Mouse (Mus musculus): ENCODE measurements around the gene Tuft1. TPM values are rescaled to one million over a fixed set of nuclear protein-coding genes. Genes with fewer than 3 reads are reported as not detected.
"Not testable (repeated sequence)": the region's sequence is repeated elsewhere in the genome, so short reads cannot be mapped to it uniquely, and the experiment has no call there.

Gene Tuft1
- total RNA-seq, 2 experiments from 2014 or later = 10.5 to 11.6 TPM

DNA sequence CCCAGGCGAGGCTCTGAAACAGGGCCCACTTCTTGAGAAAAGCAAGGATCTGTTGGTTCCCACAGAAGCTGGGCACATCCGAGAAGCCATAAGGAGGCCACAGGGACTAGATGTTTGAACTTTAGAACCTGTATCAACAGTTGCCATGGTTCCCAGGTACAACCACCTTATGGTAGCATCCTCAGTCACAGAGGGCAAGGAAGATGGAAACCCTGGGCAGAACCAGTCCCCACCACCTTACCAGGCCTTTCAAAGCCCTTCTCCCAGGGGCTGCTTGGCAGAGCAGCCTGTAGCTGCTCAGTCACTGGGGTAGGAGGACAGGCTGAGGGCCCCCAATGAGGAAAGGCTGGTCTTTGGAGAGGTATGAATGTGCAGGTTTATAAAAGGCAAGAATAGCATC lies 2.2 kb upstream of the Tuft1 start:
- DNase-seq = not testable (repeated sequence)

DNA sequence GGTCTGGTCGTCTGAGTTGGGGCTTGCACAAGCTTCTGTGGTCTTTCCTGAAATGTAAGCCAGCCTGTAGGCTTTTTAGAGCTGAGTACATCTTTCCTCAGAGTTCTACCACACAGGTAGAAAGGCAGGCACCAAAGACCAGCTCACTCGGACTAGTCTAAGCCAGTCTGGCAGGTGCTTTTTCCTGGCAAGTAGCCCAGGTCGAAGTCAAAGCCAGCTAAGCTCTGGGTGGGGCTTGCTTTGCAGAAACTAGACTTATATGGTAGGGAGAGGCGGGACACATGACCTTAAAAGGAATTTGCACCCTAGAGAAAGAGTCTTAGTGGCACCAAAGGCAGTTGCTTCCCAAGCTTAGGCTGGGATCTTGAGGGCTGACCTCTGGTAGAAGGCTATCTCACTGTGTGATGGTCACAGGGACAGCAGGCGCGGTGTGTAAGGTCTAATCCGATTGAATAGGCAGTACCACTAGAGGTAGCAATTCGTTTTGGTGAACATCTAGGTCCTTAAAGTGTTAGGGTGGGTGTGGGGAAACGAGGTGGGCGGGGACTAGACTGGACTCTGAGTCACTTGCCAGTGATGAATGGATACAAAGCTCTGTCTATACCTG lies 573 bp upstream of the Tuft1 start:
- DNase-seq = peak in 1 of 2 experiments; percentile 4

DNA sequence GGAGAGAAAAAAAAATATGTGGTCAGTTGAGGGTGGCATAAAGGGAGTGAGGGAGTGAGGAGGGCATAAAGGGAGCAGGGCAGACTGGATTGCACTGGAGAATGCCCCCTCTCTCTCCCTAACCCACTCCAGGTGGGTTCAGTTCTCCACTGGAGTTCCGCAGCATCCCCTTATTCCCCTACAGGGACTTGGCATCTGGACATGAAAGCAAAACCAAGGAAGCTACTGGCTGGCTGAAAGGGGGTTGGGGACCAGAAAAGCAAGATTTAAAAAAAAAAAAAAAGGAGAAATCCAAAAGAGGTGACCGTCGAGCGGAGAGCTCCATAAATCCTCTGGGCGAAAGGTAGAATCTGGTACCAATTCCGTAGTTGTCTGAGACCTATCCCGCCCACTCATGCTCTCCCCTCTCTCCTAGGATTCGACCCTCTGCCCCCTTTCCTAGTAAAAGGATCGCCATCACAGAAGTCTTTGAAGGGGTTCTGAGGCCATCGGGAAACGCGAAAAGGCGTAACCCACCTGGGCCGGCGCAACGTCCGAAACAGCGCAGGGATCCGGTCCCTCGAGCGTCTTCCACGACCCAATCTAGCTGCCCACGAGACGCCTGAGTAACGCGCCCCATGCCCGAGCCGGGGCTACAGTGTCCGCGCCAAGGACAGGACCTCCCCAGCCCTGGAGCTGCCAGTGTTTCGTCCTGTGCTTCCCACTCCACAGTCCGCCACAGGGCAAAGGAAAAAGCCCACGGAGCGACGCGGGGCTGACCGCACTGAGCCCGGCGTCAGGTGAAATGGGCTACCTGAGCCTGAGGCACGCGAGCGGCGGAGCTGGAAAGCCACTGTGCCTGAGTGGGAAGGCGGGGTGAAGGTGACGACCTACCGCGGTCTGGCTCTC lies 576 bp downstream of the Tuft1 start:
- not testable (repeated sequence) for DNase-seq

DNA sequence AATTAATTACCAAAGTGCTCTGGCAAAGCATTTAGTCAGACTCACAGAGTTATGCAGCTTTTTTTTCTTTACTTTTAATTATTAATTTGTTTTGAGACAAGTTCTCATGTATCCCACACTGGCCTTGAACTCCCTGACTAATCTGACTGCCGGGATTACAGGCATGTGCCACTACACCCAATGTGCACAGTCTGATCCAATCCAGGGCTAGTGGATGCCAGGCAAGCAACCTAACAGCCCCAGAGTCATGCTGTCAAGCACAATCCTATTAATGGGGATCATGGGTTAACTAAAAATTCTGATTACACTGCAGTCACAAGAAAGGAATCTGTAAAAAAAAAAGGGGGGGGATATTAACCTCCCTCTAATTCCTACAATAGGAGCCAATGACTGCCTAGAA lies 4.7 kb downstream of the Tuft1 start:
- peak; percentile 13 to 33 for DNase-seq

DNA sequence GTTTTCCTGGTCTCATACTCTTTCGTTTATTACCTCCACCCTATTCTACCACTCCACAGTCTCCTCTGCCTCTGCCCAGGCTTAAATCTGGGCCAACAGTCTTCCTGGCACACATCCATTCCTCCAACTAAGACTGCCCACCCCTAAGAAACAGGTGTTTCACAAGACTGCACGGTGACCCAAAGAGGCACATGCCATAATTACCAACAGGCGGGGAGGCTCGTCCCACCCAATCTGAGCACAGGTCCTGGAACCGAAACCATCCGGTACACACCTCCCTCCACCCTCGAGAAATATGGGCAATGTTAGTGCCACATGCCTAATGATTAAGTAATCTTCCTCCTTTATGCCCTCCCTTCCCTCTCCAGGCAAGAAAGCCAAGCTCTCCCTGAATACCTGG lies 8.3 kb downstream of the Tuft1 start:
- no peak for DNase-seq

DNA sequence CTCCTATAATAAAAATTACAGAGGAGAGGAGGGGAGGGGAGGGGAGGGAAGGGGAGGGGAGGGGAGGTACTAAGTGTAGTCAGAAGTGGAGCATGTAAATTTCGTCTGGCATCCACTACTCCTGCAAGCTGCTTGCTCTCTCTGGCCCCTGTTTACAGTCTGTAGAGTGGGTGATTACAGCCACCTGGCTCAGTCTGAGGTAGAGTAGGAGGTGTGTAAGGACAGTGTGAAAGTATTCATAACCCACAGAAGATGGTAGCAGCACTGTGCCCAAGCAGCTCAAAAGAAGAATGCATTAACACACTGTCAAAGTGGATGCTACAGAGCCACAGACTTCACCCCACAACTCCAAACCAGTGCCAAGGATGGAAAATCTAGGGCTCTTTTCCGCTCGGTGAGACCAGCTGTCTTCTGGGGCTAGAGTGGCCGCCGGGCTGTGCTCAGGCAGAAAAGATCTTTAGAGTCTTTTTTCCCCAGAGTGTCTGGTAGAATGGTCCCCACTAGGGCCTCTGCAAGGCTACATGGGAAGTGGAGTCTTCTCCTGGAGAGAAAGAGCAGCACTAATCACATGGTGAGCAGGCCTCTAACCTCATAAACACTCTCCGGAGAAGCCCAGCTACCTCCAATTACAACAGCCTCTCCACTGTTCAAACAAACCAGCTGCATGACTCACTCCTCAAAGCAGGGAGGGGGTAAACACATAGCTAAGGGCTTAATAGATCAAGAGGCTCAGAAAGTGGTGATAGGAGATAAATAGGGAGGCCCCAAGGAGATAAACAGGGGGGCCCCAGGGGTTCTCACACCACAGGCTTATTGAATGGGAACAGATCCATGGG lies 9.7 kb downstream of the Tuft1 start:
- DNase-seq = peak; percentile 38 to 54

DNA sequence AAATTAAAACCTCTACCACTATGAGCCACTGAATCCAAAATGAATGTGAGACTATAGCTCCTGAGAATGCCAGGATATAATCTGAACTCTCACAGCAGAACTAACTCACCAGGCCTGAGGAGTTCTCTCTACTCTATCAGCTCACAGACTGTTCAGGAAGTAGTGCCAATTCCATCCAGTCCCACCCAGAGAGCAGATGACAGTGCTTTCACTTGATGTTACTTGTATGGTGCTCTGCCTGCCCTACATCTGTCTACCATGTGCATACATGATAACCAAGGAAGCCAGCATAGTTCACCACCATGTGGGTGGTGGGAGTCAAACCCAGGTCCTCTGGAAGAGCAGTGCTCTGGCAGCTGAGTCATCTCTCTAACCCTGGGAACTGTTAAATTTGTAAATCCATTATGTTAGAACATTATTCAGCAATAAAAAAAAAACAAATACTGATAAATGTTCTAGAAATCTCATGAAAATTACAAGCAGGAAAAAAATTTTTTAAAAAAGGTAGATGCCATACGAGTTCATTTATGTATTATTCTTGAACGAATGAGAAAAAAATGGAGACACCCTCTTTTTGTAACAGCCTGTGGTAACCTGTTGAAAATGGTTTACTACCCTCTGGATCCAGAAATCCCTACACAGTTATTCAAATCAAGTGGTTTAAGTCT lies 16.0 kb downstream of the Tuft1 start, which contains the start of gene Gm10972:
Gene Gm10972 (plus strand): TSS at position 618 of the 668 bp plus-strand sequence.
- not testable (repeated sequence) for DNase-seq

DNA sequence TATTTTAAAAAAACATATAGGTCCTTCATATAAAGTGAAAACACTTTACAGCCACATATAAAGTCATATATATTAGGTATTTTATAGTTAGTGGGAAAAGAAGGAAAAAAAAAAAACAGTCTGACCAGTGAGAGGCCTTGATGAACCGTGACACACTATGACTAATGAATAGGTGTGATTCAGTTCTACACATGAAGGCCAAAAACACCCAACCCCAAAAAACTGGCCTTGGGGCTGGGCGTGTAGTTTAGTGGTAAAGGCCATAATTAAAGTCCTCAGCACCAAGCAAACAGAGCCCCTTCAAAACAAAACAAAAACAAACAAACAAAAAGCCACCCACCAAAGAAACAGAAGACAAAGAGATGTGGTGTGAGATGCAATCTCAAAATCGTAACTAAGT lies 28.8 kb downstream of the Tuft1 start:
- DNase-seq = peak; percentile 49 to 53

DNA sequence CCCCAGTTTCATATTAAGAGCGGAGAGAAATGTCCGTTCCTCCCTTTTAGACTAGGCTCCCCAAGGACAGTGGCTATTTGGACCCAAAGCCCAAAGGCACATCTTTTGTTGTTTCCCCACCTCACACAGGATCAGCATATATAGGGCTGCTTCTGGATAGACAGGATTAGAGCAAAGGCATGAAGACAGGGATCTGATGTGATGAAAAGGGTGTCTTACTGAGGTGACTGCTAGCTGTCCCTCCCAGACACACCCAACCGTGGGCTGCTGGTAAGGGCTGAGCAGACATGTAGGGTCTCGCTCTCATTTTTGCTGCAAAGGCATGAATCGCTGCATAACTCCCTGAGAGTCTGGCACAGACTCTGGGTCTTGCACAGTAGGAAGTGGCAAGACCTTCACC lies 30.0 kb downstream of the Tuft1 start:
- DNase-seq = no peak

DNA sequence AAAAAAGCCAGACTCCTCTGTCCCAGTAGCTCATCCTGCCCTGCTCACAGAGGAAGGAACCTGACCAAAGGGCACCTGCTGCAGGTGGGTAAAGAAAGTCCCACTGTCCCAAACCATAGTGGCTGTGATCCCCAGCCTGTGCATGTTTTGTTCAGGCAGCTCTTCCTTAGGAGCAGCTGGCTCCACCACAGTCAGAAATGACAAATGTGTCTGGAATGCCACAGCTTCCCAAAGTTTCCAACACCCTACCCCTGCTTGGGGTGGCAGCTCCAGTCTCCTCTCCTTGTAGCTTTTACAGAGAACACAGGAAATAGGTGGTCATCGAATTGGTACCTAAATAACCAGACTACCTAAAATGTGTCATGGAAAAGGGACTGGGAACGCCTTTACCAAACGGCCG lies 34.4 kb downstream of the Tuft1 start:
- DNase-seq = no peak

DNA sequence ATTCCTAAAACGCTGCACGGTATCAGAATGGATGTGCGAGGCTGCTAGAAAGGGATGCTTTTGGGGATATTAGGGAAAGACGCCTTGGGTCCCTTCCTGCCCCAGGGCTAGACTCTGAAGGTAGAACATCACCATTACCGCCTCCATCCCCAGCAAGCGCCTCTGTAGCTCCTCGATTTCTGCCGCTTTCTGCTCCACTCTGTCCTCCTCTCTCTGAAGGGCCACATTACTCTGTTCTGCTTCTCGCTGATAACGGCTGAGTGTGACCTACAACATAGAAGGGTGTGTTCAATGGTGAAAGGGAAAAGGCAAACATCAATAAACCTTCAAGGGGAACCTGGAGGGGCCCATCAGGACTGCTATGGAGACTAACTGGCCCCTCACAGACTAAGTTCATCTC lies 36.1 kb downstream of the Tuft1 start:
- no peak for DNase-seq

DNA sequence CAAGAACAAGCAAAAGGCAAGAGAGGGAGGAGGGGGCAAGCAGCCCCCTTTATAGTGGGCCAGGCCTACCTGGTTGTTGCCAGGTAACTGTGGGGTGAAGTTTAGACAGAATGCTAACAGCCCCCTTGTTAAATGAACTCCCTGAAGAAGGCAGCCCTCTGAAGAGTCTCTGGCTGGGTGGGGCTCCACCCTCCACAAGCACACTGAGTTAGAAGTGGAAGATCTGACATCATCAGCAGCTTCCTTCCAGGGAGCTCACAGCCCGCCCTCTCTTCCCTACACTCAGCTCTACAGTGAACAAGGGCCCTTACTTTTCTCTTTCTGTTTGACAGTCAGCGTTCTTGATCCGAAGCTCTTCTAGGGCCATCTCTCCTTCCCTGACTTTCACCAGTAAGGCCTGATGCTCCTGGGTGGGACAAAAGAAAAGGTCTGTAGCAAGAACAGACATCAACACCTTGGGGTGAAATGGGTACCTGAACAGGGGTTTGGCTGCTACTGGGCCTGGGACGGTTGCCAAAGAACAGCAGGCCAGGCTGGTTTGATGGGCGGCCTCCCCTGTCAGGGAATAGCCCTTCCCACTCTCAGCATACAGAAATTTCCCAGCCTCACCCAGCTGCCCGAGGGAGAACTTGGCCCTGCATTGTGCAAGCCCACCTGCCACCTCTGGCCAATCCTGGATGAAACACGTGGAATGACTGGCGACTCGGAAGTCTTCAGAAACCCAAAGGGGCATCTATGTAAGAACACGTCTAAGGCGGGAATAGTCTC lies 36.7 kb downstream of the Tuft1 start:
- no peak for DNase-seq

DNA sequence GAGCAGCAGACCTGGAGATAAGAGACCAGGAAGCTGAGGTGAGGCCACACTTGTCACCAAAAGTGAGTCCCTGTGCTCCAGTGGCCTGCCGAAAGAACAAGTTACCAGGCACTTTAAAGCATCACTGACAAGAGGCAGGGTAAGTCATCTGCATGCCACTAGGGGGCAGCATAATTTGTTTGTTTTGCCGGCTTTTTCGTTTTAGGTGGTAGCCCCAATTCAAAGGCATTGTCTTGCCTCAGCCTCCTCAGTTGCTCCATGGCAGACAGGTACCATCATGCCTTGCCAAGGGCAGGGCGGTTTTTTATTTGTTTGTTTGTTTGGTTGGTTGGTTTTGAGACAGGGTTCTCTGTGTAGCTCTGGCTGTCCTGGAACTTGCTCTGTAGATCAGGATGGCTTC lies 42.0 kb downstream of the Tuft1 start:
- DNase-seq = peak; percentile 46 to 60

DNA sequence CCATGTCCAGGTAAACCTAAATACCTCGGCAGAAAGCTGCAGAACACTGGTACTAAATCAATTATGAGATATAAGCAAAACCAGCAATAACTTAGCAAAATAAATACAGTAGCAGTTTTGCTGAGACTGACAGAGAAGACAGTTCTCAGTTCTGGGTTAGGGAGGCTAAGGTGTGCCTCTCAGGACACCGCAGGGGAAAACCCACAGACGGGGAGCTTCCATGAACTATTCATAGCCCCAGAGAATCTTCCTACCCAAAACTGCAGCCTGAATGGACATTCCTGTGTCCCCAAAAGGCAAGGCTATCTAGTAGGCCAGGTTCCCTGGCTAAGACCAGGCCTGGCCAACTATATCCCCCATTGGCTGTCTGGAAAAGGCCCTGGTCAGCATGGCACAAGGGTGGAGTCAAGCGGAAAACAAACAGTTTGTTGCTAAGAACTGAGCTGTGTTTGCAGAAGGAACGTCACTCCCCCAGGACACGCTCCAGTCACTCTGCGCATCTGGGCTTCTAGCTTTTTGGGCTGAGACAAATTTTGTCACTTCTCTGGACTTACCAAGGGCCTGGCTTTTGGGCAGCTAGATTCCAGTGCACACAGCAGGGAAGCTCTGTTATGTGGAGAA lies 45.3 kb downstream of the Tuft1 start:
- DNase-seq = no peak

DNA sequence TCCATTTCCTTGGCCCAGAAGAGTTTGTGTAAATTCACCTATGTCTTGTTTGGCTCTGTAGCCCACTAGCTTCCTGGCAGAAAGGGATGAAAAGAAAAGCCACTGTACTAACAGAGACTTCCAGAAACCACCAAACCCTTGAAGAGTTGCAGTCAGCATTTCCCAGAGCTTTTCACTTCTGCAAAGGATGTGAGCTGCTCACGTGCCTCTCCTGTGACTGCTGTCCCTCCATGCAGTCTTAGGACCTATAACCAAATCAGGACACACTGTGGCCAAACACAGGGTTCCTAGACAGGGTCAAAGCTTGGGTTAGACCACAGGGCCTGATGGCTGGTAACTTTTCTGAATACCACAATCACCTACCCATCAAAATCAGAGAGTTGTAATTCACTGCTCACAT lies 46.4 kb downstream of the Tuft1 start:
- no peak for DNase-seq

DNA sequence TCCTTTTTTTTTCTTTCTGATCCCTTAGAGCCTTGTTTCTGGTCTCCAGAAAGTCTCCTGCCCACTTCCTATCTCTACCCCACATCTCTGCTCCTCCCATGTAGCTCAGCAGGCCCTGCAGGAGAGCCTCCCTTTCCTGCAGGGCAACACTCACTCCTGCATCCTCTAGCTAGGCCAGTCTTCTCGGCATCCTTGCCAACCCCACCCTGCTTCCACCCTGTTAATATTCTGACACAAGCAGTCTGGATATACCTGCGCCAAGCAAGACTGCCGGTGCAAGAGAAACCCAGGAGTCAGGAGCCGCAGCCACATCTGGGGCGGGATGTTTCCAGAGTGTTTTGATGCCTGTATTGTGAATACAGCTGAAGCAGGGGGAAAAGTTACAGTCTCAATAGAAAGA lies 46.8 kb downstream of the Tuft1 start:
- no peak for DNase-seq

DNA sequence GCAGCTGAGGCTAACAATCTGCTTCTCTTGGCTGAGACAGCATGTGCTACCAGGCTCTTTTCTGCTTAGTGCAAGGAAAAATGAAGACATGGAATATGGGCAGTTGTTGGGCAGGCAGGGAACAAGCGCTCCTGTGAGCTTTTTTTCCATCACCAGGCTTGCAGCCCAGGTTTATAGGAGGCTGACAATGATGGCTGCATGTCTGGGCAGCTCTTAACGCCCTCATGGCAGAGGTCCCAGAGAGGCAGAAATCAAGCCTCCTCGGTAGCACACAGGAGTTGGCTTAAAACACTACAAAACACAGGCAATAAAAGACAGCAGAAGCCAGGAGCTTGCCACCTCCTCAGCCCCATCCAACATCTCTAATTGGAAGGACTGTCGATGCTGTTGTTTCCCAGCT lies 47.3 kb downstream of the Tuft1 start:
- no peak for DNase-seq

DNA sequence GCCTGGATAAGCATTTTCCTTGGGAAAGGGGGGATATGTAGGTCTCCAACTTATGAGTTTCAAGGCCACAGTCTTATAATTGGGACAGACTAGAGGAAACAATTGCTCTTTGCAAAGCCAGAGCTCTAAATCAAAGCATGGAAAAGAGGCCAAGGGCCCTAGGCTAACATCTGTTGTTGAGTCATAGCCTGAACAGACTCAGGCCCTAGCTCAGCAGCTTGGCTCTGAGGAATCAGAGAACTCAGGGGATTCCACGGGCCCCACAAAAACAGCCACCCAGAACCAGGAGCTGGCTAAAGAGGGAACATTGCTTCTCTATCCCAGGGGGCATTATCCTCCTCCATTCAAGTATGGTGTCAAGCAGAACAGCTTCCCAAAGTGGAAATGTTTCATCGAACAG lies 48.1 kb downstream of the Tuft1 start:
- peak; percentile 50 to 54 for DNase-seq

DNA sequence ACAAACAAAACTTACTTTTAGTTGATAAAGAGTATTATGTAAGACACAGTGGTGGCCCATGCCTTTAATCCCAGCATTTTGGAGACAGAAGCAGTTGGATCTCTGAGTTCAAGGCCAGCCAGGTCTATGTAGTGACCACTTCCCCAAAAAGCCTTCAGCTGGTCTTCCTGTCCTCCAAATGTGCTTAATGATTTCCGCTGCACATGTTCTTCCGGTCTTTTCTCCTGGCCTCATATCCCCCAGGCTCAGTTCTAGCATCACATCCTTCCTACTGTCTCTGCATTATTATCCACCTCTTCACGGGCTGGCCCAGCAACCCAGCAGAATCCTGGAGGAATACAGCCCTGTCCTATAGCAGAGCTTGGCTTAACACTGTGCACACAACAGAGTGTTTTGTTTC lies 49.1 kb downstream of the Tuft1 start:
- DNase-seq = no peak

DNA sequence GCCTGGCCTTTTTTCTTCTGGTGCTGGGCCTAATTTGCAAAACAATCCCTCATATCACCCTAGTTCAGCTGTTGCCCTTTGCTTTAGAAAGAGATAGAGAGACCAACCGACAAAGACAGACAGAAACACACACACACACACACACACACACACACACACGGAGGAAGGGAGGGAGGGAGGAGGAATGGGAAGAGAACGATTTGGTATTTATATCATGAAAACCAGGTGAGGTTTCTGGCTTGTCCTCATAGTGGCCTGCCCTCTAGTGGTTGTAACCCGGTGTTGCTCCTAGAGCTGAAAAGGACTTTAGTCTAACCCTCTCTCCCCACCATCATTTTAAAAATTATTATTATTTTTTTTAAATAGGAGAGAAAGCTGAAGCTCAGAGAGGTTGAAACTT lies 56.7 kb downstream of the Tuft1 start:
- DNase-seq = peak; percentile 64 to 76

DNA sequence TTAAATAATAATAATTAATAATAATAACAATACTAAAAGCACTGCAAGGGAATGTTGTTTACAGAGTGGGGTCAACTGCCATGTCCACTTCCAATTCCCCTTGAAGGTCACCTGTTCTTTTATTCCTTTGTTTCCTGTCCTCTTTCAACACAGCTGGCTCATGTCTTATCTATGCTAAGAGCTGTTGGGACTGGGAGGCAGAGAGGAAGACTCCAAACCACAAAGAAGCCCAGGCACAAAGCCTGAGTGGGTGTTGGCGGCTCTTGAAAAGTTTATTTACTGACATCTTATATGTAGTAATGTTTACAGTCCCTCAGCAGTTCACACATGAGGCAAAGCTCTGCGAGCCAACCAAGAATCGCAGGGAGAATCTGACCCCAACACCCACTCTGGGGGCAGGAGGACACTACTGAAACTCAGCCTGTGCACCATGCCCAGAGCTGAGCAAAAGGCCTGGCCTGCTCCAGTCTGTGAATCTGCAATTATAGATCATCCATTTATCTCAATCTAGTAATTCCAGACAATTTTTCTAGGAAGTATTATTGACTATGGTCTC lies 61.4 kb downstream of the Tuft1 start:
- DNase-seq = no peak

Data from adrenal gland, postnatal 36 days (tissue).